Mouse (Mus musculus) forebrain, embryonic 14.5 days (tissue): Measurements from ENCODE around the gene P2rx6. TPM values are rescaled to one million over a fixed set of nuclear protein-coding genes. Genes with fewer than 3 reads are reported as not detected.

Experiments
- ATAC-seq: fragments of 200-750 bp; cut with Nextera tagmentation; 2 replicates; pipeline ENCODE4 v1.8.0; 2017; ENCODE audit warnings: mild to moderate bottlenecking, moderate library complexity
- DNase-seq: peaks from one replicate; pipeline ENCODE4 v3.0.0-alpha.2; 2015; ENCODE audit warnings: low spot score
- H3K27ac ChIP-seq: fragments of 300-500 bp; sonication (generic); 2 replicates; pipeline ENCODE4 v1.5.1; 2014; ENCODE audit warnings: low read depth, mild to moderate bottlenecking, control low read depth, low read length, moderate library complexity
- H3K27me3 ChIP-seq: fragments of 300-500 bp; sonication (generic); replicated peaks from 2 replicates; pipeline ENCODE4 v1.6.1; 2014; ENCODE audit warnings: low read length, control low read depth, mixed read lengths; ENCODE audit not compliant: control insufficient read depth, insufficient read depth
- H3K36me3 ChIP-seq: fragments of 300-500 bp; sonication (generic); 2 replicates; pipeline ENCODE4 v1.6.1; 2014; ENCODE audit warnings: low read length, control low read depth; ENCODE audit not compliant: control insufficient read depth, insufficient read depth
- H3K4me1 ChIP-seq: fragments of 300-500 bp; sonication (generic); 2 replicates; pipeline ENCODE4 v1.6.1; 2014; ENCODE audit warnings: antibody characterized with exemption, low read length, control low read depth; ENCODE audit not compliant: control insufficient read depth, insufficient read depth
- H3K4me2 ChIP-seq: fragments of 300-500 bp; sonication (generic); 2 replicates; pipeline ENCODE4 v1.6.1; 2014; ENCODE audit warnings: mild to moderate bottlenecking, control low read depth, low read length
- H3K4me3 ChIP-seq: fragments of 300-500 bp; sonication (generic); 2 replicates; pipeline ENCODE4 v1.5.1; 2014; ENCODE audit warnings: low read depth, low read length, control low read depth
- H3K9ac ChIP-seq: fragments of 300-500 bp; sonication (generic); 2 replicates; pipeline ENCODE4 v1.6.1; 2014; ENCODE audit warnings: mild to moderate bottlenecking, low read length, control low read depth, moderate library complexity
- H3K9me3 ChIP-seq: fragments of 300-500 bp; sonication (generic); replicated peaks from 2 replicates; pipeline ENCODE4 v1.6.1; 2016; ENCODE audit warnings: low read length, control low read depth, mixed read lengths; ENCODE audit not compliant: control insufficient read depth
- WGBS: fragments of 180-500 bp; shearing (Covaris S2); extraction: QIAGEN DNeasy Blood & Tissue Kit; methylation state at CpG from one replicate; pipeline ENCODE4 v1.1.7; 2014; 5-methylcytosine and 5-hydroxymethylcytosine counted together
- polyA plus RNA-seq: library from polyadenylated mRNA; unstranded; fragments of >200 nt; fragmentation: Nextera tagmentation; extraction: Ambion mirVana; gene quantifications from 2 replicates; pipeline ENCODE4 v1.2.1, GENCODE M21; 2014

P2rx6 gene
- polyA plus RNA-seq, 1 experiment from 2014 or later, result 1.1 TPM

DNA sequence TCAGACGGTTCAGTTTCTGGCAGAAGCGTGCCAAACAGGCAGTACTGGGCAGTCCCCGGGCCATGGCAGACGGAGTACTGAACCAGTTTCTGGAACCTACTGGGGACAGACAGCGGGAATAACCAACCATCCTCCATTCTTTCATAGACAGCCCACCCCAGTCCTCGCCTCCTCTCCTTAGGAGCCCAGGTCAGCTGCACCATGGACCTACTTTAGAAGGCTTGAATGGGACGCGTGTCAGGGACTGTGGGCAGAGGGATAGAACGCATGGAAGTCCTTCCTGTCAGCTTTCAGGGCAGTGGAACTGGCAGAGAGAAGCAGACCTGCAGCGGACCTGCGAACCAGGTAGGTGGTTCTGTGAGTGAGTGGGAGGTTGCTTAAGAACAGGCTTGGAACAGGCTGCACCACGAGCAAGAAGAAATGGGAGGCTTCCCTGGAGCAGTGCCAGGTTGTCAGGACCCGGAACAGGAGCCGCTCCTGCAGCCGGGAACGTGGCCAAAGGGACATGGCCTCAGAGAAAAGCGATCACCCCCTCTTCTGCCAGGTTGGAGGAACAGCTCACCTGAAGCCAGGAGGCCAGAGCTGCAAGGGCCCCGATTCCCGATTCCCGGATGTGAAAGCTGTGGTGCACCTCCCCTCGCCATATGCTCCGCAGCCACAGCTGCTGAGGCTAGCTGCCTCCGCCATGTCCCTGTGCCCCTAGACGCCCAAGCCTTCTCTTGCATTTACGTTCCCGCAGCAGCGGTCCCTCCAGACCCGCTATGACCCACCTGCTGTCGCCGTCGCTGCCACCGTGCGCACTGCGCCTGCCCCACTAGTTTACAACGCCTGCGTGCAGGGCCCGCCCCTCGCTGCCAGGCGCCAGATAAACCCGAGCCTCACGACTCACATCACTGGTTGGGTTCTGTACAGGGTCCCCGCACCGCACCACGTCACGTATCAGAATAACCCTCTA is 14.5 kb downstream of the P2rx6 start:
- peaks cover 7% of the 10 kb centered on the region; the same call in 1 of the 2 replicates for H3K4me1 ChIP-seq
- H3K4me3 ChIP-seq, result peak overlapping the region; percentile 52
- ATAC-seq (peak; percentile 93), DNase-seq (peak; percentile 70)
- H3K27me3 ChIP-seq, result peaks cover 9% of the 10 kb centered on the region; the same call in 1 of the 2 replicates
- peak overlapping the region; percentile 70 for H3K9ac ChIP-seq
- H3K36me3 ChIP-seq, result no peaks in the 10 kb centered on the region
- peak overlapping the region; percentile 76 for H3K4me2 ChIP-seq
- no peaks in the 10 kb centered on the region for H3K9me3 ChIP-seq
- H3K27ac ChIP-seq, result no peak overlapping the region; the same call in 1 of the 2 replicates
- WGBS, result 15% methylated on average over 44 of the region's 45 CpGs

DNA sequence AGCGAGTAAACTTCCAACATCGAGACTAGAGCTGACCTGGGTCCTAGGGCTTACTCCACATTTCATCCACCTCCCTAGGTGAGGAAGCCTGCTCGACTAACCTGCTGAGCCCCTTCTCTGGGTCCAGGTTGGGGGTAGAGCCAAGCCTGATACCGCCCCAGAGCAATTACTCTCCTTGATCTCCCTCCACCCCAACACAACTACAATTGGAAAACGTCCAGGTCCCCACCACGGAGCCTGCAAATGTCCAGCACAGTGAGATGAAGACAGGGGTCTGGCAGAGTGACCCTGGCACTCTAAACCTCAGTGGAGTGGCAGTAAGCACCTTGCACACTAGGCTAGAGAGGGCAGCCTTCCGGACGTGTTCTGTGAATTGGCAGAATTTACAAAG is 15.1 kb downstream of the P2rx6 start:
- peak overlapping the region; percentile 70 for H3K9ac ChIP-seq
- DNase-seq, result no peak
- peak; percentile 19; the same call in 1 of the 2 replicates for ATAC-seq
- H3K4me1 ChIP-seq, result peaks cover 7% of the 10 kb centered on the region; the same call in 1 of the 2 replicates
- WGBS, result 11% methylated on average over 8 of the region's 8 CpGs
- H3K36me3 ChIP-seq, result no peaks in the 10 kb centered on the region
- H3K9me3 ChIP-seq, result no peaks in the 10 kb centered on the region
- no peak overlapping the region for H3K27ac ChIP-seq
- peaks cover 9% of the 10 kb centered on the region; the same call in 1 of the 2 replicates for H3K27me3 ChIP-seq
- H3K4me3 ChIP-seq, result peak overlapping the region; percentile 52
- H3K4me2 ChIP-seq, result peak overlapping the region; percentile 76

- Histone ChIP-seq H3K9me3 (no peaks in the 10 kb centered on the region), H3K27me3 (no peaks in the 10 kb centered on the region), H3K4me2 (no peak within 1 kb of the TSS), H3K4me3 (no peak within 1 kb of the TSS), H3K4me1 (no peaks in the 10 kb centered on the region), H3K36me3 (no peaks in the 10 kb centered on the region), H3K27ac (no peak within 1 kb of the TSS), H3K9ac (no peak within 1 kb of the TSS)
- DNase-seq (peak; percentile 33), ATAC-seq (no peak)
- 14% methylated on average over 8 of the region's 8 CpGs for WGBS
Measured at GRCm38 (mm10) chr16:17583064-17583463, 21.4 kb downstream of the P2rx6 start, which contains the start of gene Slc7a4. TSS of gene Slc7a4 (minus strand) at chr16:17583214.

- 82% methylated on average over 7 of the region's 7 CpGs for WGBS
- DNase-seq (no peak), ATAC-seq (no peak)
Measured at GRCm38 (mm10) chr16:17584555-17584954, 22.9 kb downstream of the P2rx6 start.

GRCm38 (mm10) chr16:17590731-17591130 is 29.0 kb downstream of the P2rx6 start:
- no peak overlapping the region for H3K9ac ChIP-seq
- H3K36me3 ChIP-seq, result no peaks in the 10 kb centered on the region
- no peak overlapping the region for H3K4me3 ChIP-seq
- H3K4me1 ChIP-seq, result no peaks in the 10 kb centered on the region
- H3K27me3 ChIP-seq, result no peaks in the 10 kb centered on the region
- no peaks in the 10 kb centered on the region for H3K9me3 ChIP-seq
- H3K27ac ChIP-seq, result no peak overlapping the region
- H3K4me2 ChIP-seq, result no peak overlapping the region
- 78% methylated on average over 2 of the region's 2 CpGs for WGBS
- ATAC-seq (no peak), DNase-seq (no peak)

More at GRCm38 (mm10) chr16:17584555-17584954, 22.9 kb downstream of the P2rx6 start:
- H3K4me2 ChIP-seq, result no peak overlapping the region
- H3K4me3 ChIP-seq, result no peak overlapping the region
- H3K27me3 ChIP-seq, result no peaks in the 10 kb centered on the region
- no peaks in the 10 kb centered on the region for H3K9me3 ChIP-seq
- no peaks in the 10 kb centered on the region for H3K36me3 ChIP-seq
- H3K27ac ChIP-seq, result no peak overlapping the region
- H3K9ac ChIP-seq, result no peak overlapping the region
- no peaks in the 10 kb centered on the region for H3K4me1 ChIP-seq

GRCm38 (mm10) chr16:17600944-17601562 is 39.4 kb downstream of the P2rx6 start:
- Histone ChIP-seq H3K36me3 (no peaks in the 10 kb centered on the region), H3K9me3 (no peaks in the 10 kb centered on the region), H3K27ac (no peak overlapping the region), H3K4me2 (no peak overlapping the region), H3K27me3 (no peaks in the 10 kb centered on the region), H3K9ac (no peak overlapping the region), H3K4me3 (no peak overlapping the region), H3K4me1 (no peaks in the 10 kb centered on the region)
- DNase-seq, result no peak
- ATAC-seq, result no peak
- 66% methylated on average over 3 of the region's 3 CpGs for WGBS

- 48% methylated on average over 4 of the region's 4 CpGs for whole genome bisulfite sequencing
- ATAC-seq (no peak), DNase-seq (peak; percentile 35)
- no peak overlapping the region for H3K4me3 ChIP-seq
- H3K4me2 ChIP-seq, result no peak overlapping the region
- no peaks in the 10 kb centered on the region for H3K9me3 ChIP-seq
- no peak overlapping the region for H3K27ac ChIP-seq
- H3K4me1 ChIP-seq, result no peaks in the 10 kb centered on the region
- H3K27me3 ChIP-seq, result no peaks in the 10 kb centered on the region
- no peaks in the 10 kb centered on the region for H3K36me3 ChIP-seq
- H3K9ac ChIP-seq, result no peak overlapping the region
Measured at GRCm38 (mm10) chr16:17604941-17605340, 43.3 kb downstream of the P2rx6 start.

- 81% methylated on average over 5 of the region's 5 CpGs for WGBS
- Histone ChIP-seq H3K27me3 (no peaks in the 10 kb centered on the region), H3K27ac (no peak overlapping the region), H3K4me3 (no peak overlapping the region), H3K9ac (no peak overlapping the region), H3K4me1 (no peaks in the 10 kb centered on the region), H3K36me3 (no peaks in the 10 kb centered on the region), H3K9me3 (no peaks in the 10 kb centered on the region), H3K4me2 (no peak overlapping the region)
- ATAC-seq, result no peak
- no peak for DNase-seq
Measured at GRCm38 (mm10) chr16:17605684-17606083, 44.0 kb downstream of the P2rx6 start.
